Mouse (Mus musculus) heart, adult 9 months (tissue): ENCODE data around the gene Psmd8.
"Not testable (repeated sequence)": the region's sequence is repeated elsewhere in the genome, so short reads cannot be mapped to it uniquely, and the experiment has no call there.

ENCODE experiments used
- DNase-seq, 2 experiments: peaks; one replicate each; pipeline ENCODE4 v3.0.0; 2022; ENCODE audit warnings: low spot score in 2 of 2

Gene Psmd8

DNA sequence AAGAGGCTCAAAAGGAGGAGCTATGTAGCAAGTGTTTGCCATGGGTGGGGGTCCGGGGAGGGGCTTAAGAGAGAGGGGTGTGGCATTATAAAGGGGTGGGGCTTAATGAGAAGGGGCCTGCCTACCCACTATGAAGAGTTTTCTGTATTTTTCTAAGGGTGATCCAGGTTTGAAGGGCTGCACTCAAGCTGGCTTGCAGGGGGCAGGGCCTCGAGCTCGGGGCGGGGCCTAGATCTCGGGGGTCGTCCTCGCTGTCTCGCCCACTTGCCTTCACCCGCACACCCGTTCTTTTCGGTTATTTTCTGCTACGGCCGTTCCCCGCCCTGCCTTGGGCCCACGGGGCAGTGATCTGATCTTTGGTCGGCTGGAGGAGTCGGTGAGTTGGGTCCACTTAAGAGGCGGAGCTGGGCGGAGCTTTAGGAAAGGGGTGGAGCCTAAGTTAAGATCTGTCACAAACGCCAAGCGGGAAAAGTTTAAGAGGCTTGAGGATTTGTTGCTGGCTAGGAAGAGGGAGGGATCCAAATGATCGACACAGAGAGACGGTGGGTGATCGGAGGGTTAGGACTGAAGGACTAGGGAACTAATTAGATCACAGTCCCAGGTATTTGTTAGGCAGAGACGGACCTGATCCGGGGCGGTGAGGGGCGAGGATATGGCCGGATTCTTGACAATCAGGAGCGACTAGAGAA, 10.3 kb downstream of the Psmd8 start, which contains the start of the genes Ggn and Spred3:
TSS of gene Ggn (plus strand) at position 145 of the 689 bp plus-strand sequence.
TSS of gene Spred3 (minus strand) at position 346 of the 689 bp plus-strand sequence.
- peak; percentile 69 to 83 for DNase-seq

DNA sequence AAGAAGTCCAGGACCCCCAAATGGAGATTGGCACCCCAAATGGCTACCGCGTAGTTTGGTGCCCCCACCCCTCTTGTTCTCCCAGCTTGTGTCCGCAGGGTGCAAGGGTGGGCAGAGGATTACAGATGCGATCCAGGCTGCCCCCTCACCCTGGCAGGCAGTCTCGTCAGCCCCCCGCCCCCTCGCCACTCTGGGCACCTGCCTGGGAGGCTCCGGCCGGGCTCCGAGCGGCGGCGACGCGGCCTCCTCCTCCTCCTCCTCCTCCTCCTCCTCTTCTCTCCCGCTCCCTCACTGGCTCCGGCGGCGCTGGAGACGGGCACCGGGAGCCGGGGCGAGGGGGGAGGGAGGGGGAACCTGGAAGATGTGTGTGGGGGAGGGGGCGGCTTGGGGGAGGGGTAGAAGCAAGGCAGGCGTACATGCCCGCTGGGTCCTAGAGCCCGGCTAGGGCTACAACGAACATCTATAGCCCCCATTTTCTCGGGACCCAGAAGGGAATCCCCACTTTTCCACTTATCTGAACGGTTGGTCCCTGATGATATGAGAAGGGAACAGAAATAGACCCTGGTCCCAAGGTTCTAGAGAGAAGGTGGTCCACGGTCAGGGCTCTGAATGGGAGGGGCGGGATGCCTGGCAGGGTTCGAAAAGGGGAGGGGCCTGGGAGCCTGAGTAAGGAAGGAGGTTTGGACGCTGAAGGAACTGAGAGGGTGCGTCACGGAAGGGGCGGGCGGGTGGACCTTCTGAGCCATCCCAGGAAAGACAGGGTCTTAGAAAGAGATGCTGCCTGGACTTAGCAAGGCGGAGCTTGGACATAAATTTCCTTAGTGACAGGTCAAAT, 11.1 kb downstream of the Psmd8 start:
- peak; percentile 83 for DNase-seq

GRCm38 (mm10) chr7:29168791-29169230, 11.7 kb downstream of the Psmd8 start:
- DNase-seq = no peak

DNA sequence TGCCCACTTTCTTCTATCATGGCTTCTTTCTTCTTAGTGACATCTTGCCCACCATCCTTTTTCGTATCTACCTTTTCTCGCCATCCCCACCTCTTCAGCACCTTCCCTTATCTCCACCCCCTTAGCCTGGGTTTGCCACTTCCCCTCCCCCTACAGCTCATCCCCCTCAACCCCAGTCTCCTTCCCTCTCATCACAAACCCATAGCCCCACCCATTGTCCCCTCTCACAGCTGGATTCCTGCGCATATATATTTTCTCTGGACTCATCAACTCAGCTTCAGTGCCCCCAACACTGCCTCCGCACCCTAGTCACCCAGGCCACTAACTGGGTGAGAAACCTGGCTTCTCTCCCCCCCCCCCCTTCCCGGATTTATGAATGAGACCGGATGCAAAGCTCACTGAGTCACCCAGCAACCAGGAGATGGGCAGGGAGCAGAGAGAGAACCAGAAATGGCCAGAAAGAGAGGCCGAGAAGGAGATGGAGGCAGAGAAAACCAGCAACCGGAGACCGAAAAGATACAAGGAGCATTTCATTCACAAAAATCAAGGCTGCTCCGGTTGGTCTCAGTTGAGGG, 12.3 kb downstream of the Psmd8 start:
- no peak for DNase-seq

DNA sequence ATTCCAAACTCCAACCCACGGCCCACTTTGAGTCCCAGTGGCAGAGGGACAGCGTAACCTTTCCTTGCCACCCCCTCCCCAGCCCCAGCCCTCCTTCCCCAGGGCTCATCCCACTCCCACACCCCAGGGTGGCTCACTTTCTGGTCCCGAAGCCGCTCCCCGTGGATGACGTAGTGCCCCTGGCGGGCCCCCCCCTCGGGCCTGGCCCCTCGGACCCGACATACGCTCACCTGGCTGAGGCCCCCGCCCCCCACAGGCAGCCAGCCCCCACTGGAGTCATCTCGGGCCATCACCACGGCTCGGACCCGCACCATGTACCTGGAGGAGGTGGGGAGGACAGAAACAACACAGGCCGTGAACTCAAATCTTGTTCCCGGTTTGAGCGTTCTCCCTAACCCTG, 12.8 kb downstream of the Psmd8 start:
- no peak for DNase-seq

GRCm38 (mm10) chr7:29162750-29163525, 17.6 kb downstream of the Psmd8 start:
- DNase-seq = no peak

GRCm38 (mm10) chr7:29162294-29162693, 18.2 kb downstream of the Psmd8 start:
- DNase-seq = no peak

DNA sequence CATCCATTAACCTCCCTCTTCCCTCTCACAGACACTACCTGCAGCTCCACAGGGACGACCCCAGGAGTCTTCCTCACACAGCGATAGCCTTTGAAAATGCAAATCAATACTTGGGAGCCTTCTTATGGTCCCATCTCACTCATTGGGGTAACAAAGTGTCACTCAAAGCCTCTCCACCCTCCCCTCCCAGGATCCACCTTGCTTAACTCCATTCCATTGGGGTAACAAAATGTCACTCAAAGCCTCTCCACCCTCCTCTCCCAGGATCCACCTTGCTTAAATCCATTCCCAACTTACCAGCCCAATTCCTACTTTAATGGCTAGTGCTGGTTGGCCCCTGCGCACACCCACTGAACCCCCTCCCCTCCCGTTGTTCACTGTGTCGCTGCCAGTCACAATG, 22.2 kb downstream of the Psmd8 start:
- DNase-seq = no peak

- DNase-seq = peak; percentile 83 to 84
Observed at GRCm38 (mm10) chr7:29155838-29156782, 24.4 kb downstream of the Psmd8 start, which contains the start of gene Fam98c. Fam98c (minus strand) TSS chr7:29156234.

- DNase-seq = peak; percentile 82 to 87
Observed at GRCm38 (mm10) chr7:29155196-29155837, 25.2 kb downstream of the Psmd8 start.

DNA sequence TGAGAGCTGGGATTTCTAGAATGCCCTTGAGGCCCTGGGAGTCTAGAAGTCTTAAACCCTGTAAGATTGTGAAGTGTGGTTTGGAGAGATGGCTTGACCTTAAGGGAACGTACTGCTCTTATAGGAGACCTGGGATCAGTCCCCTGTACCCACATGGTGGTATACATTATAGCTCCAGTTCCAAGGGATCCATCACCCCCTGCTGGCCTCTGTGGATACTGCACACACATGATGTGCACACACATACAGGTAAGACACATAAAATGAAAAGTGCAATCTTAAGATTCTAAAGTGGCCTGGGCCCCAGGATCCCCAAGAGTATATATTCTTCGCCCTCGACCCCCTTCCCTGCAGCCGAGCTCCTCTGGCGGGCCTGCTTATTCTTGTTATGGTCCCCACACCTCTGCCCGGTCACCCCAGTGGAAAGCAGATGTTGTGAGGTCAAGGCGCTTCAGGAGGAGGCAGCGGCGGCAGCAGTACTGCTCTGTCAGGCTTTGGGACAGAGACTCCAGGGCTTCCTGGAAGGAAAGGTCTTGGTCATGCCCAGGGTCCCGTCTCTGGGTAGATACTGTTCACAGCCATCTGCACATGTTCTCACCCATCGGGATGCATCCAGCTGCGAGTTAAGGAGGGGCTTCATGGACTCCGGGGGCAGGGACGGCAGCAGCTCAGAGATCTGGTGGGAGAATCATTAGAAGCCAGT, 26.3 kb downstream of the Psmd8 start:
- DNase-seq = no peak

DNA sequence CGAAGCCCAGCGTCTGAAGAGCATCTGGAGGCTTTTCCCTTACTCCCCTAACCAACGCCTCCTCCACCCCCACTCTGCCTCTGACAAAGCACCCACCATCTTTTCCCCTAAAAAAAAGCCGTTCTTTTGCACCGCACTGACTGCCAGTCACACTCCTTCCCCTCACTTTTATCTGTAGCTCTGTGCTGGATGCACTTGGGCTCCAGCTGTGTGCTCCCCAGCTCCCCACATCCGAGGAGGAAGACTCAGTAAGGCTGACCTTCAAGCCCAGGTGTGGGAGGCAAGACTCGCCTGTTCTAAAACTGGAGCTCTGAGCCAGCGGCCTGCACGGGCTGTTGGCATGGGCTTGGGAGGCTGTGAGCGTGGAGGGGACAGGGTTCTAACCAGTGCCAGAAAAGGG, 29.0 kb downstream of the Psmd8 start:
- no peak for DNase-seq

GRCm38 (mm10) chr7:29148771-29149170, 31.7 kb downstream of the Psmd8 start:
- no peak for DNase-seq

GRCm38 (mm10) chr7:29146625-29147367, 33.7 kb downstream of the Psmd8 start:
- DNase-seq = no peak

DNA sequence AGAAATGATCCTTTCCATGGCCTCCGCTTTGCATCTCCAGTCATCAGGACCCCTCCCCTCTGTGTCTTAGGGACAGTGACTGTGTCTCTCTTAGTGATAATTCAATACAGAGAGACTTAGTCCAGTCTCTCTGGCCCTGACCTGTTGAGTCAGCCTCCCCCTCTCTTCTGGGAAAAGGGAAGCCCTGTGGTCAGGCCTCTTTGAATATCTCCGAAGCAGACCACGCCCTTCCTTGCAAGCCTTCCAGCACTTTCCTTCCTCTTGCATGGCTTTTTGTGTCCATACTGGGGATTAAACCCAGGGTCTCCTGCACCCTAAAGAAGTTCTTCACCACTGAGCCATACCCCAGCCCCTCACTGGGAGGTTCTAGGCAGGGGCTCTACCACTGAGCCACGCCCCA, 36.5 kb downstream of the Psmd8 start:
- no peak for DNase-seq

DNA sequence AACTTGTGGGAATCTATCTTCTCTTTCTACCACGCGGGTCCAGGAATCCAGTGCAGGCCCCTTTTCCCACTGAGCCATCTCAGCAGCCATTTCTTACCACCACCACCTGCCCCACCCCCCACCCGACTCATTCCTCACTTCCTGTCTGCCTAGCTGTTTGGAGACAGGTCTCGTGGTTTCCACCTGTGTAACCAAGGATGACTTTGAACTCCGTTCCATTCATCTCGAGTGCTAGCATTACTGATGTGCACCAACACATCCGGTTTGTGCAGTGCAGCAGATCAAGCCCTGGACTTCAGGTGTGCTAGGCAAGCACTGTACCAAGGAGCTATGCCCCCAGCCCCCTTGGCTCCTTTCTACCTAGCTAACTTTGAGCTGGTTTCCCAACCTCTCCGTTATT, 39.1 kb downstream of the Psmd8 start:
- DNase-seq = no peak

DNA sequence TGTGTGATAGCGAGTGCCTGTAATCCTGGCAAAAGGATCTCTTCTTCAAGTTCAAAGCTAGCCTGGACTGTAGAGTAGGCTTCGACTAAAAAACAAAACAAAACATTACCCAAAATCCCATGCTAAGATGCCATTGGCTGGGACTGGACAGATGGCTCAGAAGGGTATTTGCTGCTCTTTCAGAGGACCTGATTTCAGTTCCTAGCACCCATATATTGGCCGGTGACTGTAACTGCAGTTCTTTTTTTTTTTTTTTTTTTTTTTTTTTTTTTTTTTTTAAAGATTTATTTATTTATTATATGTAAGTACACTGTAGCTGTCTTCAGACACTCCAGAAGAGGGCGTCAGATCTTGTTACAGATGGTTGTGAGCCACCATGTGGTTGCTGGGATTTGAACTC, 41.3 kb downstream of the Psmd8 start:
- DNase-seq = not testable (repeated sequence)

DNA sequence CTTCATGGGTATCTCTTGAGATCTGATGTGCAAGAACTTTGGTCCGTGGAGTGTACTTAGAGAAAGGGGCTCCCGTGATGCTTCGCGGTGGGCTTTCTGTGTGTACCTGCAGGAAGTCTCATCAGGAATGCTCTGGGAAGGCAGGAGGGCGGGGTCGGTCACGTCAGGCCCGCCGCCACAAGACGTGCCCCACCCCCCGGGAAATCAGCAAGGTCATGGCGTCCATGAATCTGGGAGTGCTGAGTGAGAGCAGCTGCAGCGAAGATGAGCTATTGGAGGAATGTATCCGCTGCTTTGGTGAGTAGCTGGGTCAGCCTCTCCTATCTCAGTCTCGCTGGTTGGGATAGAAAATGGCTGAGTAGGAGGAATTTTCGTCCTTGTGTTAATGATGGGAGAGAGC, 43.1 kb downstream of the Psmd8 start:
- DNase-seq = no peak
